Comparison of ENCODE assay signal across 12 mouse cellular contexts in genomic region chr15:80742991-80743474, GRCm38 (mm10). TPM values are rescaled to one million over a fixed set of nuclear protein-coding genes. Genes with fewer than 3 reads are reported as not detected.
DNase-seq lines count a peak whose midpoint lies in the region; ATAC-seq and TF ChIP-seq lines count a peak whose summit lies in the region.
"Had no signal": no experiment of that assay in that cellular context is flagged by ENCODE, and none has a peak within 500 bp of the region (broad histone marks: within the 10 kb centered on the region; RNA-seq: fewer than 3 reads in every experiment).

No protein-coding gene starts in this region.

- H3K36me3 ChIP-seq in liver, embryonic 14.5 days (replicated peaks; ENCODE audit: control insufficient read depth, insufficient read depth, low read depth) = no peaks in the 10 kb centered on the region
- no peaks in the 10 kb centered on the region for H3K36me3 ChIP-seq in kidney, embryonic 16.5 days (ENCODE audit: insufficient read depth, low read length)

- H3K9me3 ChIP-seq in liver, embryonic 14.5 days (ENCODE audit: control insufficient read depth, low read length) = no peaks in the 10 kb centered on the region
- H3K9me3 ChIP-seq in kidney, embryonic 16.5 days (ENCODE audit: low read length) = no peaks in the 10 kb centered on the region
- H3K9me3 ChIP-seq: megakaryocyte, embryonic 14.5 days had no signal

- peak; percentile 68 for TF ChIP-seq EP300 in liver, embryonic 14.5 days (IDR thresholded peaks at IDR 0.05; ENCODE audit: low read depth)

- ATAC-seq in common myeloid progenitor, adult 5-6 weeks (replicated peaks; ENCODE audit: low read depth, poor library complexity, severe bottlenecking) = peak; percentile 39
- ATAC-seq in liver, embryonic 14.5 days (ENCODE audit: insufficient read depth) = peak; percentile 66
- ATAC-seq in kidney, embryonic 16.5 days (ENCODE audit: low FRiP score, low TSS enrichment) = no peak

- H3K9ac ChIP-seq in liver, embryonic 14.5 days (replicated peaks) = no peak overlapping the region
- no peak overlapping the region for H3K9ac ChIP-seq in kidney, embryonic 16.5 days (replicated peaks; ENCODE audit: low read length)

- H3K4me1 ChIP-seq in liver, embryonic 14.5 days (replicated peaks; ENCODE audit: control insufficient read depth in 2 of 2, insufficient read depth in 2 of 2, low read length in 1 of 2) = peaks cover 43 to 54% of the 10 kb centered on the region in 2 experiments
- H3K4me1 ChIP-seq in kidney, embryonic 16.5 days (ENCODE audit: insufficient read depth, low read length) = no peaks in the 10 kb centered on the region

- peak; percentile 7 for DNase-seq in thymus, postnatal 14 days
- DNase-seq in thymus, postnatal 25 days = no peak
- peak; percentile 55 to 83 (median 59) for DNase-seq in liver, embryonic 14.5 days (ENCODE audit: low read depth in 3 of 3, low spot score in 3 of 3)
- DNase-seq in left cerebral cortex, postnatal 14 days (ENCODE audit: low spot score in 2 of 2) = no peak
- DNase-seq in retina, embryonic 14.5 days (ENCODE audit: low spot score) = no peak
- DNase-seq in cerebellum, postnatal 36 days = no peak
- DNase-seq: cerebellum, postnatal 25 days; heart, postnatal 36 days; layer of hippocampus, postnatal 36 days had no signal

- H3K27me3 ChIP-seq in liver, embryonic 14.5 days (ENCODE audit: control insufficient read depth, insufficient read depth, low read length) = no peaks in the 10 kb centered on the region
- no peaks in the 10 kb centered on the region for H3K27me3 ChIP-seq in kidney, embryonic 16.5 days (ENCODE audit: insufficient read depth, low read length)
- H3K27me3 ChIP-seq: megakaryocyte, embryonic 14.5 days had no signal

- intact Hi-C loops in left cerebral cortex, postnatal 14 days (cut with DNase I) = no loop called here

- peak overlapping the region; percentile 59 for H3K4me2 ChIP-seq in liver, embryonic 14.5 days (ENCODE audit: low read depth)
- no peak overlapping the region for H3K4me2 ChIP-seq in kidney, embryonic 16.5 days (replicated peaks; ENCODE audit: low read depth, low read length)

- no peak overlapping the region for H3K4me3 ChIP-seq in liver, embryonic 14.5 days (ENCODE audit: insufficient read depth in 1 of 2, low read depth in 2 of 2, low read length in 2 of 2)
- no peak overlapping the region for H3K4me3 ChIP-seq in kidney, embryonic 16.5 days (ENCODE audit: low read length)

- no peak for TF ChIP-seq CTCF in liver, embryonic 14.5 days (IDR thresholded peaks at IDR 0.05; ENCODE audit: low read depth)

- 44% methylated on average over 3 of the region's 3 CpGs for WGBS in liver, embryonic 14.5 days (ENCODE audit: insufficient replicate concordance)
- WGBS in kidney, embryonic 16.5 days = 85% methylated on average over 3 of the region's 3 CpGs

- no peak overlapping the region for H3K27ac ChIP-seq in liver, embryonic 14.5 days
- no peak overlapping the region for H3K27ac ChIP-seq in kidney, embryonic 16.5 days (ENCODE audit: low read length)

RNA-seq across cellular contexts. Expression of gene Tnrc6b, which starts 31.9 kb away (rescaled TPM):
- 45.8 and 100 TPM in 2 replicates for total RNA-seq in common myeloid progenitor, adult 5-6 weeks (2017)
- polyA plus RNA-seq in liver, embryonic 14.5 days (2012; rRNA removed) = 6.3 and 8.8 TPM in 2 replicates
- polyA plus RNA-seq in liver, embryonic 14.5 days (2014; fragmentation: Nextera tagmentation; extraction: Ambion mirVana) = 8.1 and 8.9 TPM in 2 replicates
- 27.4 and 33.9 TPM in 2 replicates for polyA plus RNA-seq in kidney, embryonic 16.5 days (2015; fragmentation: Nextera tagmentation; extraction: Ambion mirVana)
- 100 to 1,000 TPM; 127 to 131 TPM for total RNA-seq in left cerebral cortex, postnatal 14 days (2021)

Comparison
In these comparisons a context has a peak if more than half of its experiments do, and no peak if none do; other contexts are left out.
1. DNase-seq: peak in thymus, postnatal 14 days (single experiment) and liver, embryonic 14.5 days (3 of 3); none in thymus, postnatal 25 days (single experiment), left cerebral cortex, postnatal 14 days (0 of 2), retina, embryonic 14.5 days (single experiment) and cerebellum, postnatal 36 days (0 of 2).